Mouse (Mus musculus): ENCODE data around the gene Mrpl27.
"Not testable (repeated sequence)": the region's sequence is repeated elsewhere in the genome, so short reads cannot be mapped to it uniquely, and the experiment has no call there.

Mrpl27 gene

DNA sequence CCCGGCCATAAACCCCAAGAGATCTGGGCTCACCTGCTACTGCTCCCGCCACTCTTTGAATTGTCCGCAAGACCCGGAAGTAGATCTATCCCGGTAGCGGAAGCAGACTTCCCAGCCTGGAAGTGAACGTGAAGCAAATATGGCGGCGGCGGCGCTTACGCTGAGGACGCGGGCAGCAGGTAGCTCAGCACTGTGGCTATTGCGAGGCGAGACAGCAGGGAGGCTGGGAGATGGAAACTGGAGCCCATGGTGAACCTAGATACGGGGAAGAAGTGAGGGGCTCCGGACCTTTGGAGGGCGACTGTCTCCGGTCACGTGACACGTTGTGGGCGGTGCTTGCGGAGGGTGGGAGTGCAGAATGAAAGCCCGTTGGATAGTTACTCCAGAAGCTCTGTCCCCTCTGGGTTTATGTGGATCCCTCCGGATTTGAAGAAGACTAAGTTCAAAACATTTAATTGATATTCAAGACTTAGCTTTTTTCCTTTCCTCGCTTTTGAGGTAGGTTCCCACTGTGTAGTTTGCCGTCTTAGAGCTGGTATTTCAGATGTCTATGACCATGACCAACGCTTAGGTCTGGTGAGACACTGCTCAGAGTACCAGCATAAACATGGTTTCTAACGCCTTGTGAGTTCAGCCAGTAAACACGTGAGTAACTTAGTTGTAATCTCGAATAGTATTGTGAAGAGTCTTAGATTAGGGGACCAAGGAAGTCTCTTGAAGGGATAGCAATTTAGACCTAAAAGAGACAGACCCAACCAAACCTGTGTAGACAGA is at the start of gene Mrpl27, which contains the start of gene Eme1:
Mrpl27 (plus strand) TSS at position 105 of the 774 bp plus-strand sequence.
Eme1 (minus strand) TSS at position 302 of the 774 bp plus-strand sequence.
- DNase-seq (ENCODE audit: low spot score in 2 of 2), result peak; percentile 79 to 82

DNA sequence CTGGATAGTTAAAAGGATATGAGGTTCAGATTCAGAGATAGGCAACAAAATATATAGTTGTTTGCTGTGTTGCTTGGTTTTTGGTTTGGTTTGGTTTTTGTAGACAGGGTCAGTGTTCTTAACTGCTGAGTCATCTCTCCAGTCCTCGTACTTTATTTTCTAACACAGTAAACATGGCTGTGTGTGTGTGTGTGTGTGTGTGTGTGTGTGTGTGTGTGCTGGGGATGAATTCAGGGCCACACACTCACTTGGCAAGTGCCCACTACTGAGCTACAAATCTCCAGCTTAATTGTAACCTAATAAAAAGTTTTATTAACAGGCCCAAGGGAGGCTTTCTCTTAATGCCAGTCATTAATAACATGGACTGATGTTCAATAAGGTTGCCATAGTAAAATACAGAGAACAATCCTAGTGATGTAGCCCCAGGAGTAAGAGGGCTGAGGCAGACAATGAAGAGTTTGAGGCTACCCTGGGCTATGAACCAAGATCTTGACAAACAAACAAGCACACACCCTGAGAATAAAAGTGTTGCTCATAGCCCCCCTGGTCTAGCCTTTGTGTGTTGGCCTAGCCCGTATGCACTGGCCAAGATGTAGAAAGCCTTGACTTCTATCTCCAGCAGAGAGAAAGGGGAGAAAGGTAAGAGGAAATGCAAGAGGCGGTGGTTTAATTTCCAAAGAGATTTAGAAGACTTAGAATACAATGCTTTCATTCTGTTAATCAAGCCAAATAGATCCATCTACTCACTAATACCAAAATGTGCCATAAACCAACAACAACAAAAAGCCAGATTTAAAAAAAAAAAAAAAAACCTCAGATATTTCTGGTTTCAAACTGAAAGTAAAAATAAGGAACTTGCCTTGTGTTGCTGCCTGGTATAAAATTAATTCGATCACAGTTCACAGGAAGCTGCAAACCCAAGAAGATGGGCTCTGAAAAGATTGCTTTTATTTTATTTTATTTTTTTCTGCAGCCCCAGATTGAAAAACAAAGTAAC is 42.5 kb upstream of the Mrpl27 start:
- DNase-seq (ENCODE audit: low spot score in 2 of 2), result no peak

DNA sequence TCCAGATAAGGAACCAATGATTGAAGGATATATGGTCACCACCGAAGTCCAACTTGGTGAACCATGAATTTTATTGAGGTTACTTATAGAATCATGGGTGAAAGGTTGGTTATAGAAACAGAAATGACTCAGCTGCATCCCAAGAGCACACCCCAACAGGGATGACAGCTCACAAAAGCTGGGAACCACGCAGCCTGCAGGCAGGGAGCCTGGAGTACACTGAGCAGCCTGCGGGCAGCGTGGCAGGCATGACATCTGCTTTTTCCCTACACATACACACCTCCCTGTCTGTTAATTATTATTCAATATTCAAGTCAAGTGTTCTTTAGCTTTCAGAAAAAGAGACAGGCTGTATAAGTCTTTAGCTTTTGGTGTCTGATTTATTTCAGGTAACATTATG is 39.0 kb upstream of the Mrpl27 start:
- no peak for DNase-seq (ENCODE audit: low spot score in 2 of 2)

GRCm38 (mm10) chr11:94615494-94615893 is 38.1 kb upstream of the Mrpl27 start:
- DNase-seq (ENCODE audit: low spot score in 2 of 2), result no peak

DNA sequence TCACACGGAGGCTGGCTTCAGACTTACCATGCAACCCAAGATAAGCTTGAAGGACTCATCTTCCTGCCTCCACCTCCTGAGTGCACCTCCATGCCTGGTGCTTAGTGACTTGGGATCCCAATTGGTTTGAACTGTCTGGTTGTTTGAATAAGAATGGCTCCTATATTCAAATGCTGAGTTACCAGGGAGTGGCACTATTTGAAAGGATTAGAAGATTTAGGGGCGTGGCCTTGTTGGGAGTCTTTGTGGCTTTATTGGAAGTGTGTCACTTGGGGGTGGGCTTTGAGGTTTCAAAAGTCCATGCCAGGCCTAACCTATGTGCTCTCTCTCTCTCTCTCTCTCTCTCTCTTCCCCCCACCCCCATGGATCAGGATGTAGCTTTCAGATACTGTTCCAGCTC is 35.9 kb upstream of the Mrpl27 start:
- no peak for DNase-seq (ENCODE audit: low spot score in 2 of 2)

DNA sequence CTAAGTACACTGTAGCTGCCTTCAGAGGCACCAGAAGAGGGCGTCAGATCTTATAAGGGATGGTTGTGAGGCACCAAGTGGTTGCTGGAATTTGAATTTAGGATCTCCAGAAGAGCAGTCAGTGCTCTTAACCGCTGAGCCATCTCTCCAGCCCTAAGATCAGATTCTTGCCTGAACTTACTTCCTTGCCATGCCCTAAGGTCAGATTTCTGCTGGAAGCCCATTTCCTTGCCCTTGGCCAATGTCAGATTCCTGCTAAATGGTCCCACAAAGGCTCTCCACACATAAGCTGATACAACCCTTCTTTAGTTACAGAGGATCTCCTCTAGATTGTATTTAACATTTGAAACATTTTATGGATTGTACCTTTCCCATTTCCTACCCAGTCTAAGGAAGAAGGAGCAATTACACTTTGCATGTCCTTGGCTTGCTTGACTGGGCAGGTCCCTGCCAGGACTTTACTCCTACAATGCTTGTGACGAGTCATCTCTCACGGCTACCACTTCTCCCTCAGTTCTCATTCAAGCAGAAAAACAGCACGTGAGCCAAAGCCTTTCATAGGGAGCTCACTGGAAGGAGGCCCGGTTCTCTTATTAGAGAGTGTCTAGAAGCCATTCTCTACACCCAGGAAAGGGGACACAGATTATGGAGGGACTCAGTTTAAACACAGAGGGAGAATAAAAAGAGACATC is 32.7 kb upstream of the Mrpl27 start:
- DNase-seq (ENCODE audit: low spot score in 2 of 2), result no peak

GRCm38 (mm10) chr11:94621458-94621852 is 32.1 kb upstream of the Mrpl27 start:
- no peak for DNase-seq (ENCODE audit: low spot score in 2 of 2)

GRCm38 (mm10) chr11:94622162-94622561 is 31.4 kb upstream of the Mrpl27 start:
- DNase-seq (ENCODE audit: low spot score in 2 of 2), result no peak

DNA sequence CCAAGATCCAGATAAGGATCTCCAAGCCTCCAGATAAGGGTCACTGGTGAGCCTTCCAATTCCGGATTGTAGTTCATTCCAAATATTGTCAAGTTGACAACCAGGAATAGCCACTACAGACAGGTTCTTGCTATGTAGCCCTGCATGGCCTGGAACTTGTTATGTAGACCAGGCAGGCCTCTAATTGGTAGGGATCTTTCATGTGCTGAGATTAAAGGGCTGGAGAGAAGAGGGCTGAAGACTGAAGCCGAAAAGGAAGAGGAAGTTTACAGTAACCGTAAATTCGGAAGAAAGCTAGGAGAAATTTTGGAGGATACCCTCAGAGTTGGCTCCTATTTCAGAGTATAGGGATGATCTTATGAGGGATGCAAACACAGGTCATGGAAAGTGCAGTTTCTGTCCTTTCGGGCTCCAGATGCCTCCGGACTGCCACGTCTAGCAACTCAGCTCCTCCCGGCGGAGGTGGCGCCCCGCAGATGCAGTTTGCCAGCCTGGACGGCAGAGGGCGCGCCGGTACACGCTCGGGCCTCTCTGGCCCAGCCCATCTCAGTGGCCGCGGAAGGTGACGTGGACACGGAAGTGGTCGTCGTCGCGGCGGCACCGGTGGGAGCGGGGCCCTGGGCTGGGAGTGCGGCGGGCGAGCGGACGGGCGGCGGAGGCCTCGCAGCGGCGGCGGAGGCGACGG is 24.2 kb upstream of the Mrpl27 start, which contains the start of gene Lrrc59:
Lrrc59 (plus strand) TSS at position 569 of the 685 bp plus-strand sequence.
- peak; percentile 92 for DNase-seq (ENCODE audit: low spot score in 2 of 2)

GRCm38 (mm10) chr11:94629884-94630198 is 23.7 kb upstream of the Mrpl27 start:
- DNase-seq (ENCODE audit: low spot score in 2 of 2), result no peak

- DNase-seq (ENCODE audit: low spot score in 2 of 2), result peak; percentile 5 to 6
Measured at GRCm38 (mm10) chr11:94630199-94631011, 23.2 kb upstream of the Mrpl27 start.

DNA sequence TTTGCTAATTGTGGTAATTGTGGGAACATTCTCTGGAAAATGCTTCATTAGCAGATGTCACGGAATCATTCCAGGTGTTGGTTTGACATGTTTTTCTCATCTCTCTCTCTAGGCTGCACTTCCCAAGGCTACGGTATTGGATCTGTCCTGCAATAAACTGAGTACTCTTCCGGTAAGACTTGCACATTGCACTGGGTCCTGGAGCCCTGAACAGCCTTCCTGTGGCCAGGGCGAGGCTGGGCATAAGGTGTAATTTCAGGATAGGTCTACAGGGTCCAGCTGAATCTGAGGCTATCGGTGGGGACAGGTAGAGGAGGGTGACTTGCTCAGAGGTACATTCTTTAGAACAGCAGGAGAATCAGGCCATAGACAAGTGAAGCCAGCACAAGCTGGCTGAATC is 21.6 kb upstream of the Mrpl27 start:
- no peak for DNase-seq (ENCODE audit: low spot score in 2 of 2)

DNA sequence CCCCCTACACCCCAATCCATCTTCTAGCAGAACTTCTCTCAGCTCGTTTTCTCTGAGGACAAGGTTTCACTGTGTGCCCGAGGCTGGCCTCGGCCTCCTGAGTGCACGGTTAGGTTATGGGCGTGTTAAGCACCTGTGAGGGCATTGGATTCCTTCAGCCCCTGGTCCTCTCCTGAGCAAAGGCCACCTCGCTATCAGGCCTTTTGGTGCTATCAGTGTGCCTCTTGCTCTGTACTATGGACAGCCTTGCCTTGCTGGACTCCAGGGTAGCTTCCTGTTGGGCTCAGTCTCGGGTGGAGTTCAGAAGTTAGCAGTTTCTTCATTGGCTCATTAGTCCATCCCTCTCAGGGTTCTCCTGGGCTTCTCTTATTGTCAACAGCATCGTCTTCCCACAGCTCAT is 20.6 kb upstream of the Mrpl27 start:
- DNase-seq (ENCODE audit: low spot score in 2 of 2), result no peak

GRCm38 (mm10) chr11:94634431-94634830 is 19.1 kb upstream of the Mrpl27 start:
- no peak for DNase-seq (ENCODE audit: low spot score in 2 of 2)

GRCm38 (mm10) chr11:94644461-94645219 is 8.9 kb upstream of the Mrpl27 start:
- DNase-seq (ENCODE audit: low spot score in 2 of 2), result no peak

GRCm38 (mm10) chr11:94646457-94646856 is 7.1 kb upstream of the Mrpl27 start:
- no peak for DNase-seq (ENCODE audit: low spot score in 2 of 2)

DNA sequence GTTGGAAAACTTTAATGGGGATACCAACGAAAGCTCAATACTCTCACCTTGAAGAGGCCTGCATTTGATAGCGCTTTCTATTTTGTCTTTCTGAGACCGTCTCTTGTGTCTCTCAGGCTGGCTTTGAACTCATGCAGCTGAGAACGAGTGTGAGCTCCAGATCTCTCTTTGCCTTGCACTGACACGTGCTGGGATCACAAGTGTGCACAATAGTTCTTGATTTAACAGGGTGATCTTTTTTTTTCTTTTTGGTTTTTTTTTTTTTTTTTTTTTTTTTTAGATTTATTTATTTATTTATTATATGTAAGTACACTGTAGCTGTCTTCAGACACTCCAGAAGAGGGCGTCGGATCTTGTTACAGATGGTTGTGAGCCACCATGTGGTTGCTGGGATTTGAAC is 2.3 kb upstream of the Mrpl27 start:
- not testable (repeated sequence) for DNase-seq (ENCODE audit: low spot score in 2 of 2)

DNA sequence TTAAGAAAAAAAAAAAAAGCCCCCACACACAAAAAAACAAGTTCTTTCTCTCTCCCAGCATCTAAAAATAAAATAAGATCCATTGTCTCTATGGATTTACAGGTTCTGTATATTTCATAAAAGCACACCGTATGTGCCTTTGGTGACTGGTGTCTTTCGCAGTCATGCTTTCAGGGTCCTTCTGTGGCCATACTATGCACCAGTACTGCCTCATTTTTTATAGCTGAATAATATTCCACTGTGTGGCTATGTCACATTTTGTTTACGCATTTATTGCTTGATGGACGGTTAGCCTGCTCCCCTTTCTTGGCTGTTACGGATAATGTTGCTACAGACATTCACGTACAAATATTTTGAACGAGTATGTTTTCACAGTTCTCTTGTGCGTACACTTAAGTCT is 594 bp upstream of the Mrpl27 start:
- DNase-seq (ENCODE audit: low spot score in 2 of 2), result no peak

- no peak for DNase-seq (ENCODE audit: low spot score in 2 of 2)
Measured at GRCm38 (mm10) chr11:94661344-94661743, 7.8 kb downstream of the Mrpl27 start.

DNA sequence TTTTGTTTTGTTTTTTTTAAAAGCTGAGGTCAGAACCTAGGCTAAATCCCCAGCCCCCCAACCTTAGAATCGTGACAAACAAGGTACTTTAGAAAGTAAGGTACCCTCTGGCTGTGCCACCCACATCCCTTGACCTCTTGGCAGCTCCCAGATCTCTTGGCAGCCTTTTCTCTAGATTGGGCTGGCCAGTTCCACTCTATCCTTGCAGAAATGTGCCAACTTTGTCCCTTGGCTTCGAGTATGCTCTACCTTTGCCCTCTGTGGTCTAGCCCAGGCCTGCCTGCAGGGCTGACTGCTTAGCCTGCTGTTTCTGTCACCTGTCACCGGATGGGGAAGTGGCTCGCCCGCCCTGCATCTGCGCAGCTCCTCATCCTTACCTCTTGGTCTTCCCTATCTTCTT is 11.7 kb downstream of the Mrpl27 start:
- no peak for DNase-seq (ENCODE audit: low spot score in 2 of 2)

All from spleen, postnatal 36 days (tissue).